Mouse (Mus musculus): ENCODE data around the gene Lypd8. TPM values are rescaled to one million over a fixed set of nuclear protein-coding genes. Genes with fewer than 3 reads are reported as not detected.

Gene Lypd8
- polyA plus RNA-seq, 1 experiment from 2014 or later = not detected

DNA sequence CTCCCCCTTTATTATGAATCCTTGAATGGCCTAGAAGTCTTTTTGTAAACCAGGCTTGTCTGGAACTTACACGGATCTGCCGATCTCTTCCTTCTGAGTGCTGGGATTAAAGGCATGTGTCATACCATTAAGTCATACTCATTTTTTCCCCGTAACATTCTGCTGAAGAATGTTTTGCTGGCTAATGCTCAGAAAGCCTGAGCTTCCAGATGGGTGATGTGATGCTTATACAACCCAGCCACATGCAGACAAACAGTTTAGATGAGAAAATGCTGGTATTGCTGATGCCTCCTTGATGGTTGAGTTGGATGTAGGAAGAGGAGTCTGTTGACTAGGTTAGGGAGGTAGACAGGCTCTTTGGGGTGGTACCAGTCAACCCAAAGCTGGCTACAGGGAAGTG, 39.5 kb downstream of the Lypd8 start:
- WGBS (ENCODE audit: insufficient replicate concordance) = 55% methylated on average over 3 of the region's 3 CpGs
- H3K27me3 ChIP-seq (ENCODE audit: control insufficient read depth, insufficient read depth, low read length) = no peaks in the 10 kb centered on the region
- no peaks in the 10 kb centered on the region for H3K36me3 ChIP-seq (ENCODE audit: control insufficient read depth, insufficient read depth, low read length)
- H3K9ac ChIP-seq (ENCODE audit: low read depth, low read length) = no peak overlapping the region
- no peak overlapping the region for H3K27ac ChIP-seq (ENCODE audit: low read depth, low read length)
- peaks cover 4% of the 10 kb centered on the region; the same call in 1 of the 2 replicates for H3K4me1 ChIP-seq (ENCODE audit: control insufficient read depth, insufficient read depth, low read length)
- H3K4me3 ChIP-seq (ENCODE audit: low read depth, low read length) = no peak overlapping the region
- H3K9me3 ChIP-seq (replicated peaks; ENCODE audit: control insufficient read depth, low read length) = no peaks in the 10 kb centered on the region
- ATAC-seq (replicated peaks; ENCODE audit: insufficient number of reproducible peaks, low FRiP score, low TSS enrichment) = no peak
- H3K4me2 ChIP-seq = peak overlapping the region; percentile 24; the same call in 1 of the 2 replicates

DNA sequence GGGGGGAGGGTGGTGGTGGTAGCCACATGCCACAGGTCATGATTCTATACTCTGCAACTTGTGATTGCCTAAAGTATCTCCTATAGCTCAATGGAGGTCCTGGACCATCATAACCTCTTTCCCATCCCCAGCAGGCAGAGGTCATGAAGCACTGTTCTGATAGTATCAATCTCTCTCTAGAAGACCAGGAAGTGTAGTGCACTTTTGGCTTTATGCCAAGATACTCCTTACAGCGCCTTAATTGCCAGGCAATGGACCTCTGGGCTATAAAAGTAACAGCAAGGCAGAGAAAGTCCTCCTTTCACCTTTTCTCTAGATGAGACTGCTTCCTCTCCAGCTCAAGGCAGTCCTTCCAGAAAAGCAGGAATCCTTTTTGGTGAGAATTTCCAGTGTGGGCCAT, 42.0 kb downstream of the Lypd8 start, which contains the start of gene 1810065E05Rik:
Gene 1810065E05Rik, plus strand, starts transcription at position 297 of the 400 bp plus-strand sequence.
- no peak within 1 kb of the TSS for H3K4me2 ChIP-seq
- no peak within 1 kb of the TSS for H3K27ac ChIP-seq (ENCODE audit: low read depth, low read length)
- no peaks in the 10 kb centered on the region for H3K27me3 ChIP-seq (ENCODE audit: control insufficient read depth, insufficient read depth, low read length)
- H3K36me3 ChIP-seq (ENCODE audit: control insufficient read depth, insufficient read depth, low read length) = no peaks in the 10 kb centered on the region
- peaks cover 4% of the 10 kb centered on the region; the same call in 1 of the 2 replicates for H3K4me1 ChIP-seq (ENCODE audit: control insufficient read depth, insufficient read depth, low read length)
- no peak within 1 kb of the TSS for H3K9ac ChIP-seq (ENCODE audit: low read depth, low read length)
- H3K4me3 ChIP-seq (ENCODE audit: low read depth, low read length) = no peak within 1 kb of the TSS
- H3K9me3 ChIP-seq (replicated peaks; ENCODE audit: control insufficient read depth, low read length) = no peaks in the 10 kb centered on the region
- ATAC-seq (replicated peaks; ENCODE audit: insufficient number of reproducible peaks, low FRiP score, low TSS enrichment) = no peak
- 45% methylated on average over 1 of the region's 1 CpGs for WGBS (ENCODE audit: insufficient replicate concordance)

- H3K9ac ChIP-seq (ENCODE audit: low read depth, low read length) = no peak within 1 kb of the TSS
- no peaks in the 10 kb centered on the region for H3K27me3 ChIP-seq (ENCODE audit: control insufficient read depth, insufficient read depth, low read length)
- H3K4me3 ChIP-seq (ENCODE audit: low read depth, low read length) = no peak within 1 kb of the TSS
- H3K36me3 ChIP-seq (ENCODE audit: control insufficient read depth, insufficient read depth, low read length) = no peaks in the 10 kb centered on the region
- no peak within 1 kb of the TSS for H3K4me2 ChIP-seq
- WGBS (ENCODE audit: insufficient replicate concordance) = 75% methylated on average over 3 of the region's 3 CpGs
- no peak for ATAC-seq (replicated peaks; ENCODE audit: insufficient number of reproducible peaks, low FRiP score, low TSS enrichment)
- no peaks in the 10 kb centered on the region for H3K9me3 ChIP-seq (replicated peaks; ENCODE audit: control insufficient read depth, low read length)
- H3K4me1 ChIP-seq (ENCODE audit: control insufficient read depth, insufficient read depth, low read length) = no peaks in the 10 kb centered on the region
- H3K27ac ChIP-seq (ENCODE audit: low read depth, low read length) = no peak within 1 kb of the TSS
These were observed 53.4 kb downstream of the Lypd8 start, which contains the start of gene Gm12253 for GRCm38 (mm10) chr11:58432259-58432658. Gene Gm12253 (plus strand): TSS chr11:58432559.

- Histone ChIP-seq H3K27me3 (ENCODE audit: control insufficient read depth, insufficient read depth, low read length) (no peaks in the 10 kb centered on the region), H3K9me3 (replicated peaks; ENCODE audit: control insufficient read depth, low read length) (no peaks in the 10 kb centered on the region), H3K4me3 (ENCODE audit: low read depth, low read length) (no peak overlapping the region), H3K27ac (ENCODE audit: low read depth, low read length) (no peak overlapping the region), H3K4me1 (ENCODE audit: control insufficient read depth, insufficient read depth, low read length) (no peaks in the 10 kb centered on the region), H3K9ac (ENCODE audit: low read depth, low read length) (no peak overlapping the region), H3K4me2 (no peak overlapping the region), H3K36me3 (ENCODE audit: control insufficient read depth, insufficient read depth, low read length) (no peaks in the 10 kb centered on the region)
- 57% methylated on average over 5 of the region's 5 CpGs for WGBS (ENCODE audit: insufficient replicate concordance)
- ATAC-seq (replicated peaks; ENCODE audit: insufficient number of reproducible peaks, low FRiP score, low TSS enrichment) = no peak
These were observed 59.0 kb downstream of the Lypd8 start for GRCm38 (mm10) chr11:58437866-58438265.

Other genes with a start within 250 kb of the Lypd8 start
- 15.3 TPM in 2 replicates for gene Gemin5, start 210.5 kb upstream of the Lypd8 start, polyA plus RNA-seq (2014; fragmentation: Nextera tagmentation; extraction: Ambion mirVana)
- gene Mrpl22, start 207.4 kb upstream of the Lypd8 start, polyA plus RNA-seq (2014; fragmentation: Nextera tagmentation; extraction: Ambion mirVana) = 106 and 109 TPM in 2 replicates
- gene Igtp, start 179.5 kb upstream of the Lypd8 start, polyA plus RNA-seq (2014; fragmentation: Nextera tagmentation; extraction: Ambion mirVana) = 4.1 and 5.3 TPM in 2 replicates
- gene Irgm2, start 179.4 kb upstream of the Lypd8 start, polyA plus RNA-seq (2014; fragmentation: Nextera tagmentation; extraction: Ambion mirVana) = 1.4 and 1.6 TPM in 2 replicates
- gene 4930438A08Rik, start 104.2 kb upstream of the Lypd8 start, polyA plus RNA-seq (2014; fragmentation: Nextera tagmentation; extraction: Ambion mirVana) = not detected in 2 replicates
- 8.2 and 9.3 TPM in 2 replicates for gene Zfp692, start 72.0 kb upstream of the Lypd8 start, polyA plus RNA-seq (2014; fragmentation: Nextera tagmentation; extraction: Ambion mirVana)
- gene Zfp672, start 48.7 kb upstream of the Lypd8 start, polyA plus RNA-seq (2014; fragmentation: Nextera tagmentation; extraction: Ambion mirVana) = 31.2 and 33.8 TPM in 2 replicates
- gene Sh3bp5l, start 48.3 kb upstream of the Lypd8 start, polyA plus RNA-seq (2014; fragmentation: Nextera tagmentation; extraction: Ambion mirVana) = 17.5 and 17.7 TPM in 2 replicates
- not detected in 2 replicates for gene 1810065E05Rik, start 42.1 kb downstream of the Lypd8 start, polyA plus RNA-seq (2014; fragmentation: Nextera tagmentation; extraction: Ambion mirVana)
- not detected in 2 replicates for gene Gm12253, start 53.5 kb downstream of the Lypd8 start, polyA plus RNA-seq (2014; fragmentation: Nextera tagmentation; extraction: Ambion mirVana)
- gene Lypd9, start 73.9 kb downstream of the Lypd8 start, polyA plus RNA-seq (2014; fragmentation: Nextera tagmentation; extraction: Ambion mirVana) = not detected in 2 replicates
- not detected in 2 replicates for gene Olfr30, start 83.2 kb downstream of the Lypd8 start, polyA plus RNA-seq (2014; fragmentation: Nextera tagmentation; extraction: Ambion mirVana)
- not detected in 2 replicates for gene Olfr332, start 113.5 kb downstream of the Lypd8 start, polyA plus RNA-seq (2014; fragmentation: Nextera tagmentation; extraction: Ambion mirVana)
- not detected in 2 replicates for gene Olfr331, start 123.5 kb downstream of the Lypd8 start, polyA plus RNA-seq (2014; fragmentation: Nextera tagmentation; extraction: Ambion mirVana)
- gene Olfr330, start 155.8 kb downstream of the Lypd8 start, polyA plus RNA-seq (2014; fragmentation: Nextera tagmentation; extraction: Ambion mirVana) = not detected in 2 replicates
- not detected in 2 replicates for gene Olfr329-ps, start 167.4 kb downstream of the Lypd8 start, polyA plus RNA-seq (2014; fragmentation: Nextera tagmentation; extraction: Ambion mirVana)
- gene Olfr328, start 176.6 kb downstream of the Lypd8 start, polyA plus RNA-seq (2014; fragmentation: Nextera tagmentation; extraction: Ambion mirVana) = 0.09 TPM in 1 of 2 replicates, not detected in the other
- not detected in 2 replicates for gene Olfr224, start 191.5 kb downstream of the Lypd8 start, polyA plus RNA-seq (2014; fragmentation: Nextera tagmentation; extraction: Ambion mirVana)
- not detected in 2 replicates for gene Olfr325, start 198.7 kb downstream of the Lypd8 start, polyA plus RNA-seq (2014; fragmentation: Nextera tagmentation; extraction: Ambion mirVana)
- gene Olfr324, start 216.1 kb downstream of the Lypd8 start, polyA plus RNA-seq (2014; fragmentation: Nextera tagmentation; extraction: Ambion mirVana) = not detected in 2 replicates
- not detected in 2 replicates for gene 2210407C18Rik, start 237.0 kb downstream of the Lypd8 start, polyA plus RNA-seq (2014; fragmentation: Nextera tagmentation; extraction: Ambion mirVana)